Mouse (Mus musculus): Measurements from ENCODE around the gene Adamts4.

Adamts4 gene

DNA sequence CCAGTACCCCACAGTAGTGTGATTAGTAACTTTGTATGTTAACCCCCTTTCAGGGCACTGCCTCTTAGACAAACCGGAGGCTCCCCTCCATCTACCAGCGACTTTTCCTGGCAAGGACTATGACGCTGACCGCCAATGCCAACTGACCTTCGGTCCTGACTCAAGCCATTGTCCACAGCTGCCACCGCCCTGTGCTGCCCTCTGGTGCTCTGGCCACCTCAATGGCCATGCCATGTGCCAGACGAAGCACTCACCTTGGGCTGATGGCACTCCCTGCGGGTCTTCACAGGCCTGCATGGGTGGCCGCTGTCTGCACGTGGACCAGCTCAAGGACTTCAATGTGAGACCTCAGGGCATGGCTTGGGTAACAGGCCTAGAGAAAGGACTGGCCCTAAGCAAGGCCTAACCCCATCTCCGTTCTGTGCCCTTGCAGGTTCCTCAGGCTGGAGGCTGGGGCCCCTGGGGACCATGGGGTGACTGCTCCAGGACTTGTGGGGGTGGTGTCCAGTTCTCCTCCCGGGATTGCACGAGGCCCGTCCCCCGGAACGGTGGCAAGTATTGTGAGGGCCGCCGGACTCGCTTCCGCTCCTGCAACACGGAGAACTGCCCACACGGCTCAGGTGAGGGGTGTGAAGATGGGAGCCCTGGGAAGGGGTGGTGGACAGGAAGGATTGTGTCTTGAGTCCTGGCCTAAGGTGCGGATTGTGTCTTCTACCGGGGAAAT lies 6.0 kb downstream of the Adamts4 start:
- no peak for DNase-seq (ENCODE audit: low read depth)

DNA sequence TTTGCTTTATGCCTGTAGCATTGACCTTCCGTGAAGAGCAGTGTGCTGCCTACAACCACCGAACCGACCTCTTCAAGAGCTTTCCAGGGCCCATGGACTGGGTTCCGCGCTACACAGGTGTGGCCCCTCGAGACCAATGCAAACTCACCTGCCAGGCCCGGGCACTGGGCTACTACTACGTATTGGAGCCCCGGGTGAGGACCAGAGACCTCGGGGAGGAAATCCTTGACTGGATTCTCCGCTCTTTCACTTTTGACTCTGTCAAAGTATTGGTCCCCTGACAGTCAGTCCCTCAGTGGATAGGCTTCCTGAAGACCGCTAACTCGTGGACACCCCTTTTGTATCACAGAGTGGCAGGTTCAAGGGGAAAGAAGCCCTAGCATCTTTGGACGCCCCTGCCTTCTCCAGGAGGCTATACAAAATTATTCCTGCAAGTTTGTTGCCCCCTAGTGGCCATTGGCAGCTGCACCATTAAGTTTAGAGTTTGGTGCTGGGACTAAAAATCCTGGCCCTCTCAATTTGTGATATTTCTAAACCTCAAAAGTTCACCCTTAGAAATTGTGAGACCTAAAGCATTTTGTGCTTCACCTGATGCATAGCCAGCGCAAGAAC lies 6.8 kb downstream of the Adamts4 start:
- DNase-seq (ENCODE audit: low read depth) = peak; percentile 84

DNA sequence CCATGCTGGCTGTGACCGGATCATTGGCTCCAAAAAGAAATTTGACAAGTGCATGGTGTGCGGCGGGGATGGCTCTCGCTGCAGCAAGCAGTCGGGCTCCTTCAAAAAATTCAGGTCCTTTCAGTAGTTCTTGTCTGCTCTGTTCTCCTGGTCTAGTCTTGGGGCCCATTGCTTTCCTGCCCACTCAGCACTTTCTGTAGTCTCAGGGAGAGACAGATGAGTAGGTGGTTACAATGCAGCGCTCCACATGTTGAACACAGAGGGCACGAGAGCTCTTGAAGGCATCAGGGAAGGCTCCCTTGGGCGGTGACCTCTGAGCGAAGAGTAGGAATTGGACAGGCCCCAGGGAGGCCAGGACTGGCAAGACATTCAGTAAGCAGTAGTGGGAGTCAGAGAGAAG lies 7.6 kb downstream of the Adamts4 start:
- no peak for DNase-seq (ENCODE audit: low read depth)

DNA sequence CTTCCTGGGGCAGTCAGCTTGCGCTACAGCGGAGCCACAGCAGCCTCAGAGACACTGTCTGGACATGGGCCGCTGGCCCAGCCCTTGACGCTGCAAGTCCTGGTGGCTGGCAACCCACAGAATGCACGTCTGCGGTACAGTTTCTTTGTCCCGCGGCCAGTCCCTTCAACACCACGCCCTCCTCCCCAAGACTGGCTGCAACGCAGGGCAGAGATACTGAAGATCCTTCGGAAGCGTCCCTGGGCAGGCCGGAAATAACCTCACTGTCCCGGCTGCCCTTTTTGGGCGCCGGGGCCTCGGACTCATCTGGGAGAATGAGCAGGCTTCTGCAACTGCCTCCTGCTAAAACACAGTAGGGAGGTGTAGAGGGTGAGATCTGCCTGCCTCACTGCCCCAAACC lies 8.7 kb downstream of the Adamts4 start:
- peak; percentile 73 for DNase-seq (ENCODE audit: low read depth)

DNA sequence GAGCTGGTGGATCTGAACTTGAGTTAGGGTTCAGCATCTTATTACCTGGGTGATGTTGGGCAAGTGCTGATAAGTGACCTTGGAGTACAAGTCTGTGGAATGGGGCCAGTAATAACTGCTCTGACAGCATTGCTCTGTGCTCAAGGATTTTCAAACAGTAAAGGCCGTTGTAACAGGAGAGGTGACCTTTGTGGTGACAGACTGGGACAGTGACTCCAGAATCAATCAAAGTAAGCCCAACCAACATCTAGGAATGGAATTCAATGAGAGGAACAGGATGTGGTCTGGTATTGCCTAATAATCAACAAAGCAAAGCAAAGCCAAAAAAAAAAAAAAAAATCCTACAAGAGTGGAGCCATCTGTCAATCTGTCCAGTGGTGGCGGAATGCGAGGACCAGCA lies 10.1 kb downstream of the Adamts4 start:
- DNase-seq (ENCODE audit: low read depth) = no peak

DNA sequence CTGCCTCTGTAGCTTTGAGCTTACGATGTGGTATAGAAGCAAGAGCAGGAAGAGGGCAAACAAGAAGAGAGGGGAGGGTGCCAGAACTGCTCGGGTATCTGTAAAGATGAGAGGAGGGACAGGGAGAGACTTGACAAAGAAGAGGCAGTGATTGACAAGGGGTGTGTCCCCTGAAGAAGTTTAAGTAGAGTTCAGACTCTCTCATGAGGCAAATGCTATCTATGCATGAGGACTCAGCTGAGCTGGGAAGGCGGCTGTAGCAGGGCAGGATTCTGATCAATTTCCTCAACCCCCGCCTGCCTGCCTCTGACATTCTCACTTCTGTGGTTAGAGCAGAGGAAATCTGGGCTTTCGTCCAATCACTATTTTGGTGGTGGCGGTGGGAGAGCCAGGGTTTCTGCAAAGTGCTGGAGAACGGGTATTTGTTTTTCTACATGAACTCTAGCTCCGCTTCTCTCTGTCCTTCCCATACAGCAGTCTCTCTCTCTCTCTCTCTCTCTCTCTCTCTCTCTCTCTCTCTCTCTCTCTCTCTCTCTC lies 12.4 kb downstream of the Adamts4 start:
- peak; percentile 83 for DNase-seq (ENCODE audit: low read depth)

DNA sequence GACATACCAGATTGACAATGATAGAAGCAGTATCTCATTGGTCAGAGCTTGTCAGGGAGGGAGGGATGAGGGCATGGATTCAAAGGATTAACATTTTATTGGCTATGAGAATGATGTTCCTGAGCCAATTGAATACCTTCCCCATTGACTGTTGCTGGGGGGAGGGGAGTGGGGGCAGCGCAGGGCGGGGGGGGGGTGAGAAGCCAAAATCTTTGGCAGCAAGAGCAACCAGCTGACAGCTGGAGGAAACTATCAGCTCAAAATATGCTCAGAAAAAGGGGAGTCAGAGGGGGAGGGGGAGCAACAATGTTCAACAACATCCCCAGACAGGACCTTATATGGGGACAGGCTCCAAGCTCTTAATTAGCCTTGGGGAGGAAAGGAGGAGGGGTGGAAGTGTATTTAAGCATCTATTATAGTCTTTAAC lies 13.0 kb downstream of the Adamts4 start:
- no peak for DNase-seq (ENCODE audit: low read depth)

DNA sequence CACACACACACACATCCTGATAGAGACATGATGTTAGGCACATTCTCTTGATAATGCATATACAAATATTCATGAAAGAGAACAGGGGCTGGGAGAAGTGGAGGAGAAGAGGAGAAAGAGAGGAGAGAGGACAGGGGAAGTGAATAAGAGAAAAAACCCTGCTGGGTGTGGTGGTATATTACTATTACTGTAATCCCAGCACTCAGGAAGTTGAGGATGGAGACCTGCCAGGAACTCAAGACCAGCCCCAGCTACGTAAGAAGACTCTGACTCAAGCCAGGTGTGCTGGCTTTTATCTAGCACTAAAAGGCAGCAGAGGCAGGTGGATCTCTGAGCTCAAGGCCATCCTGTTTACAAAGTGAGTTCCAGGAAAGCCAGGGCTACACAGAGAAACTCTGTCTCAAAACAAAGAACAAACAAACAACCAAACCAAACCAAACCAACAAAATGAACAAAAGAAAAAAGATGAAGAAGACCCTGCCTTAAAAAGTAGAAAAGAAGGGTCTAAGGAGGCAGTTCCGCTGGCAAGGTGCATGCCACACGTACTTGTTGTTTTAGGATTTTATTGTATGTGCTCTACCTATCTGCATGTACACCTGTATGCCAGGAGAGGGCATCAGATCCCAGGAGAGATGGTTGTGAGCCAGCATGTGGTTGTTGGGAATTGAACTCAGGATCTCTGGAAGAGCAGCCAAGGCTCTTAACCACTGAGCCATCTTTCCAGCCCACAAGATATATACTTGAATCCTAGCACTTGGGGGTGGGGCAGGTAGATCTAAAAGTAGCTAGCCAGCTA lies 13.6 kb downstream of the Adamts4 start:
- no peak for DNase-seq (ENCODE audit: low read depth)

DNA sequence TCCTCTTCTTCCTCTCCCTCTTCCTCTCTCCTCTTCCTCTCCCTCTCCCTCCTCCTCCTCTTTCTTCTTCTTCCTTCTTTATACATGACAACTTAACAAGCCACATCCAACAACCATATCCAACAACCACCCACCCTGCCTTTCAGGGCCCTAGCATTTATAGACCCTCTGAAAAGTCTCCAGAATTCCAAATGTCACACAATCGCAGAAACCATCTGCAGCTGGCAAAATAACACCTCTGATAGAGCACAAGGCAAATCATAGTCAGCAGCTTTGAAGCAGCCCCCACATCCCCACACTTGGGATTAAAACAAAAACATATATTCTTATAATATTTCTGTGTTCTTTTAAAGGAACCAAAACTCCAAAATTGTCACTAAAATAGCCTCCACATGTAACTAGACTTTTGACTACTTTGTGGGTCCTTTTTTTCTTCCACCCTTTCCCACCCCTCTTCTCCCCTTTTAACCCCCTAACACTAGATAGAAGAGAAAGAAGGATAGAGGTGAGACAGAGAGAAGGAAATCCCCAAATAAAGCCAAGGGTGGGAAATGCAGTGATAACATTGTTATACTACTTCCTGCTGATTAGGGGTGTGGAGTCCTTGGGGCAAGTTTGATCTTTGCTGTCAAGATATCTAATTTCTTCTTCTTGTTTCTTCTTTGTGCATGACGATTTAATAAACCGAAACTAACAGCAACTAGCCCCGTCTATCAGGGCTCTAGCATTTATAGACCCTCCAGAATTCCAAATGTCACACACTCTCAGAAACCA lies 15.9 kb downstream of the Adamts4 start:
- no peak for DNase-seq (ENCODE audit: low read depth)

DNA sequence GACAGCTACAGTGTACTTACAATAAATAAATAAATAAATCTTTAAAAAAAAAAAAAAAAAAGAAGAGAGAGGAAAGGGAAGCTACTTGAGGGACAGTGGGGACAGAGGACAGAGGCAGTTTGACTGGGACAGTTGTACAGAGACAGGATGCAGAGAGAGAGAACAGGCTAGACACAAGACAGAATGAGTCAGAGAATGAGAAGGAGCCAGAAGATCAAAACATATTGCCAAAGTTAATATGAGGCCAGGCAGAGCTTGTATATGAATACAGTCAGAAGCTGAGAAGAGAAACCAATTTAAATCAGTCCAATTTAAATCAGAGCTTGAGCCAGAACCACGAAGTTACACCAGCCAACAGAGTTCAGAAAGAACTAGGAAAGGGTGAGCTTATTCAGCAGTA lies 18.1 kb downstream of the Adamts4 start:
- peak; percentile 63 for DNase-seq (ENCODE audit: low read depth)

DNA sequence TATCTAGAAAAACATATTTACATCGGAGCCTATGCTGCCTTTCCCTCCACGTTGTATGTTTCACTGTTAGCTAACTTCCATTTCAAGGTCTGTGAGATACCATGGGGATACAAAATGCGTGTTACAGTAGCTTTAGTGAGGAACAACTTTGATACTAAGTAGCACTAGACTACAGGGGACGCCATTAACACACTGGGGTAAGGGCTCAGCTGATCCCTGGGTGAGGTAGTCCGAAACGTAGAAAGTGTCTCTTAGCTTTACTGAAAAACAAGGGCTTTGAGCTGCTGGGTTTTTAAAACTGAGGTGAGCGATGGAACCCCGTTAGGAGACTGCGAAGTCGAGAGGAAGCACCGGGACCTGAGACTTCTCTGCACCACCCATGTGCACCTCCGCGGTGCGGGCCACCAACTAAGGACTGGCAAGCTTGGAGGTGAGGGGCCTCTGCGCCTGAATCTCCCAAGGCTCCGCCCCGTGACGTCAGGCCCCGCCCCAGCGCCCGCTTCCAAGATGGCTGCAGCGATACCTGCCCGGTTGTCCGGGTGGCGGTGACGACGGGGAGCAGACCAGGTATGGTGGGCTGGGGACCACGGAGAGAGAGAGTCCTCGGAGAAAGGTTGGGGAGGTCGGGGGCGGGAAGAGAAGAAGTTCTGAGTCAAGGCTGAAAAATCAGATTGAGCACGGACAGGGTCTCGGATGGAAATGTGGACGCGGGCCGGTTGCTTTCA lies 19.8 kb downstream of the Adamts4 start, which contains the start of gene B4galt3:
Gene B4galt3 (plus strand): TSS at position 481 of the 725 bp plus-strand sequence.
- peak; percentile 91 for DNase-seq (ENCODE audit: low read depth)

DNA sequence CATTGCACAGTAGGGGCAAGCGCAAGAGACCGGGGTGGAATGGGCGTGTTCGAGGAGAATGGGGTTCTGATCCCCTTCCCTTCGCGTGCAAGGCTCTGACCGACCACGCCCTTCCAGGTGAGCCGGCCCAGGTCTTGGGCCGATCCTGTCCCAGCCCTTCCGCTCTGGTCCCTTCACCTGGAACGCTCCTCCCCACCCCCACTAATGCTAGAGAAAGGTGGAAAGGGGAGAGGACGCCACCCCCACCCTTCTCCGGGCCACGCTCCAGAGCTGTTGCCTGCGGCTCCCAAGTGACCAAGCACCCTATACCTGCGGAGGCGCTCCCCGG lies 20.3 kb downstream of the Adamts4 start:
- no peak for DNase-seq (ENCODE audit: low read depth)

DNA sequence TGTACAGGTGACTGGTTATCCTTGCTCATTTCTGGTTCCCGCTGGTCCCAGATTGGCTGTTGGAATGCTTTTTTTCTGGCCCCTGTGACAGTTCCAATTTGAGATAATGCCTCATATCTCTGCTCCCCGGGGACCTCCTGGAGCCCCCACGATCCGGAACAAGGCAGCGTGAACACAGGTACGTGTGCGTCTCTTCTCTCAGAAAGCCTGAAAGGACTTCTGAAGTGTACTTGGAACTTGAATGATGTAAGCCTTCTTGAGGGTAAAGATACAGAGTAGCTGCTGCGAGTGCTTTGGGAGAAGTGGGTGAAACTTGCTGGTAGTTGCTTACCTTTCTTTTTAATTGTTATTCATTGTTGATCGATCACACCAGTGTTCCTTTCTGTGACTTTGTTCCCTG lies 21.0 kb downstream of the Adamts4 start:
- DNase-seq (ENCODE audit: low read depth) = no peak

DNA sequence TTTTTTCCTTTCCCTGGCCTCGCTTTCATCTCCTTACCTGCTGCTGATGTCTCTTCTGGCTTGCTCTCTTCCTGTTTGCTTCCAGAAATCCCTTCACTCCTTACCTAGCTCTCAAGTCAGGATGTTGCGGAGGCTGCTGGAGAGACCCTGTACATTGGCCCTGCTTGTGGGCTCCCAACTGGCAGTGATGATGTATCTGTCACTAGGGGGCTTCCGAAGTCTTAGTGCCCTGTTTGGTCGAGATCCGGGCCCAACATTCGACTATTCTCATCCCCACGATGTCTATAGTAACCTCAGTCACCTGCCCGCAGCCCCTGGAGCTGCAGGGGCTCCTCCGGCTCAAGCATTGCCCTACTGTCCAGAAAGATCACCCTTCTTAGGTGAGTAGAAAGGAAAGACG lies 21.4 kb downstream of the Adamts4 start:
- no peak for DNase-seq (ENCODE audit: low read depth)

DNA sequence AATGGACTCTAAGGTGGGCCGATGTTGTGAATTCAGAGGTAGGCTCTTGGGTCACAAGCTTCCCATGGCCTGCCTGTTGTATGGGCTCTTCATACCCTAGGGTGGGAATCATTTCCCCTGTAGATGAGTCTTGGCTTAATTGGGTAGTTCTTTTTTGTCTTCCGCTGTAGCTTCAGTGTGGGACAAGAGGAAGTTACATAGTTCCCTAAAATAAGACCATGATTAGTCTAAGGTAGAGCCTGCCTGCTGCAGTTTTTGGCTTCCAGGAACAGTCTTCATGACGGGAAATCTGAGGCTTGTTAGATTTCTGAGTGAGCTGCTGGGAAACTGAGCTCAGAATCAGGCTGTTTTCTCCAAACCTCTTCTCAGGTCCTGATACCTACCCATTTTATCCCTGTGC lies 21.9 kb downstream of the Adamts4 start:
- DNase-seq (ENCODE audit: low read depth) = no peak

DNA sequence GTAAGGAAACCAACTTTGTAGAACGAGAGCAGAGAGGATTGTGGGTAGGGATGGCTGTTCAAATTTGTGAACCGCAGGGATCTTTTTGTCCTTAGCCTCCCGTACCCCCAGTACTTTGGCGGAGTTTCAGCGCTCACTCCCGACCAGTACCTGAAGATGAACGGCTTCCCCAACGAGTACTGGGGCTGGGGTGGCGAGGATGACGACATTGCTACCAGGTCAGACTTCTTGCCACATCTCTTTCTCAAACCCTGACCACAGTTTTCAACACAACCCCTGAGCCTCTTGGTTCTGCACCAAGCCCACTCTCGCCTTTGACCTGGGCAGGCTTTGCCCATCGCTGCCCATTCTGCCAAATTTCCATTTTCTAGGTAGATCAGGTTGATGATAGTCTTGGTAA lies 23.9 kb downstream of the Adamts4 start:
- no peak for DNase-seq (ENCODE audit: low read depth)

DNA sequence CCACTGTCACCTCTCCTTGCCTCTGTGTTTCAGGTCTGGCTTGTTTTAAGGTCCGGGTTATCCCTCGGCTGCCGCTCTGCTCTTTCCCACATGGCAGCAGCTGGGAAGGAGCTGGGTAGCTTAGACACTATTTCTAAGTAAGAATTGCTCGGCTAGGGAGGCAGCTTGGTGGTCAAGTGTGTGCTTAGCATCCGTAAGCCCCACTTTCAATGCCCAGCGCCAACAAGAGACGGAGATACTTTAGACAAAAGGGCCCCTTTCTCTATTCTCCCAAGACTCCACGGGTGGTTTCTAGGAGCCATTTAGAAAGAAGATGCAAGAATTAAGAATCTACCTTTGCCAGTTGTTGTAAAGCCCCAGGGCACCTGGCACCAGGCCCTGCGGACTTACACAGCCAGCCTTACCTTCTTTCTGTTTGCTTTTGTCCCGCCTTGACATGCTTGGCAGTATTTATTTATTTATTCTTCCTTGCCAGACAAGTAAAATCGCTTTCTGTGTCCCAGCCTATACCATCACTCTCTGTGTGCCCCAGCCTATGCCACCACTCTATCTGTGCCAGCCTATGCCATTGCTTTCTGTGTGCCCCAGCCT lies 25.0 kb downstream of the Adamts4 start:
- no peak for DNase-seq (ENCODE audit: low read depth)

DNA sequence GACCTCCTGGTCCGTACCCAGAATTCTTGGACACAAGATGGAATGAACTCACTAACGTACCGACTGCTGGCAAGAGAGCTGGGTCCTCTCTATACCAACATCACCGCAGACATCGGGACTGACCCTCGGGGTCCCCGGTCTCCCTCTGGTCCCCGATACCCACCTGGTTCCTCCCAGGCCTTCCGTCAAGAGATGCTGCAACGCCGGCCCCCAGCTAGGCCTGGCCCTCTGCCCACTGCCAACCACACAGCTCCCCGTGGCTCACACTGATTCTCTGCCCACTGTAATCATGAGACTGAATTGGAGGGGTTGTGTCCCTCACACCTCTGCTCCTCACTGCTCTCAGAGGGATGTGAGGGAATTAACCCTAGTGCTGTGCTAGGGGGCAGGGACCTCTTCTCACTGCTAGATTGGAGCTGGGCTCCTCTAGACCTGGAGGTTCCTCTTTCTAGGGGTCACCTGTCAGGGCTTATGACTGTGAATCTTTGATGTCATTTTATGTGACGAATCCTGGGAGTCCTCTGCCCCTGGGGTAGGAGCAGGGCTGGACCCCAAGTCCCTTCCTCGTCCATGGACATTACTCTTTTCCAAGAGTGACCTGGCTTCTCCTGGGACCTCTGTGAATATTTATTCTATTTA lies 26.0 kb downstream of the Adamts4 start:
- no peak for DNase-seq (ENCODE audit: low read depth)

DNA sequence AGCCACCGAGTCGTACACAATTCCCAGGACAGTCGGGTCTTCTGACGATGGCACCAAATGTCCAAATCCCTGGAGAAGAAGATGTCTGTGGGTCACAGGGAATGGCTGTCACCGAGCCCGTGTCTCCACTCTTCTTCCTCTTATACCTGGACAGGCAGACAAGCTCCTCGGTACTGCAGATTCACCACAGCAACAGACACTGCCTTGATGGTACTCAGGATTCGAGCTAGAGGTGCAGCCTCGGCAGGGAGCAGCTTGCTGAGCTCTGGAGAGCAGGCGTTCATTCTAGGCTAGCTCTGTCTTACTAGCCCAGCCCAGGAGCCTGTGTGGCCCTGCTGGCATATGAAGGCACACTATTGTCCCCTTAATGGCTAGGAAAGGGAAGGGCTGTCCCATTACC lies 27.5 kb downstream of the Adamts4 start:
- no peak for DNase-seq (ENCODE audit: low read depth)

DNA sequence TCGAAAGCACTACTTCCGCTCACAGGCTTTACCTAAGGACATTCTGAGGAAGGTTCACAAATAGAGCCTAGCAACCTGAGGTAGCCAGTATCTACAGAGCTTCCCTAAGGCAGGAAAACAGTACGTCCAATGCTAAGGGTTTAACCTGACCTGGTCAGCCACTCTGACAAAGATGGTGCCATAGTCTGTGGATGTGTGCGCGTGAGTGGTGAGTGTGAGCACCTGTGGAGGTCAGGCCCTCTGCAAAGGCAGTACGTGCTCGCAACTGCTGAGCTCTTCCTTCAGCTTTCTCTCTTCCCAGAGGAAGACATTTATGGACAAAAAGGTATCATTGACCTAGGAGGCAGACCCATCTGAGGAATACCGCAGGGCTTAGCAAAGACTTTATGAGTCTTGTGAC lies 28.2 kb downstream of the Adamts4 start:
- no peak for DNase-seq (ENCODE audit: low read depth)

All from 416B (cell line).